Mouse (Mus musculus): ENCODE measurements around the gene Tars.

Gene Tars

GRCm38 (mm10) chr15:11364795-11365194, 34.7 kb downstream of the Tars start:
- in situ Hi-C loops (cut with MboI) = no loop called here

GRCm38 (mm10) chr15:11364112-11364511, 35.4 kb downstream of the Tars start:
- in situ Hi-C loops (cut with MboI) = no loop called here

- in situ Hi-C loops (cut with MboI) = no loop called here
Observed at GRCm38 (mm10) chr15:11361824-11362223, 37.6 kb downstream of the Tars start.

- in situ Hi-C loops (cut with MboI) = no loop called here
Observed at GRCm38 (mm10) chr15:11360888-11361287, 38.6 kb downstream of the Tars start.

- in situ Hi-C loops (cut with MboI) = no loop called here
Observed at GRCm38 (mm10) chr15:11357501-11357900, 42.0 kb downstream of the Tars start.

- in situ Hi-C loops (cut with MboI) = no loop called here
Observed at GRCm38 (mm10) chr15:11355865-11356264, 43.6 kb downstream of the Tars start.

GRCm38 (mm10) chr15:11339467-11340180, 59.8 kb downstream of the Tars start:
- in situ Hi-C loops (cut with MboI) = no loop called here
